11 mouse cellular contexts compared by ENCODE assay signal in genomic region chr17:48582486-48582990, GRCm38 (mm10).
A peak's percentile ranks its signal among the peaks of the same experiment; 100 is the strongest.
DNase-seq lines count a peak whose midpoint lies in the region; ATAC-seq lines count a peak whose summit lies in the region.
"Had no signal": no experiment of that assay in that cellular context is flagged by ENCODE, and none has a peak within 500 bp of the region (broad histone marks: within the 10 kb centered on the region; RNA-seq: fewer than 3 reads in every experiment).

No protein-coding gene starts in this region.

- no peak overlapping the region for H3K4me3 ChIP-seq in hindbrain, embryonic 11.5 days (ENCODE audit: low read depth, low read length)
- H3K4me3 ChIP-seq in hindbrain, embryonic 10.5 days, result no peak overlapping the region
- H3K4me3 ChIP-seq in embryonic facial prominence, embryonic 12.5 days, result no peak overlapping the region; the same call in 1 of the 2 replicates
- peak overlapping the region; percentile 17 for H3K4me3 ChIP-seq in hindbrain, embryonic 16.5 days (ENCODE audit: low read length)
- no peak overlapping the region for H3K4me3 ChIP-seq in neural tube, embryonic 12.5 days

- H3K27ac ChIP-seq in hindbrain, embryonic 11.5 days (ENCODE audit: low read depth, low read length), result no peak overlapping the region
- H3K27ac ChIP-seq in hindbrain, embryonic 10.5 days, result no peak overlapping the region
- no peak overlapping the region for H3K27ac ChIP-seq in embryonic facial prominence, embryonic 12.5 days
- H3K27ac ChIP-seq in hindbrain, embryonic 16.5 days (ENCODE audit: low read depth, low read length), result no peak overlapping the region
- H3K27ac ChIP-seq in neural tube, embryonic 12.5 days, result no peak overlapping the region

- no peak for ATAC-seq in hindbrain, embryonic 11.5 days (ENCODE audit: low FRiP score)
- ATAC-seq in embryonic facial prominence, embryonic 12.5 days (ENCODE audit: insufficient number of reproducible peaks, insufficient read depth, low FRiP score, low TSS enrichment), result no peak
- 0 out of 2 replicates have a peak, but pooled peaks have one; percentile 48 for ATAC-seq in hindbrain, embryonic 16.5 days
- ATAC-seq in neural tube, embryonic 12.5 days (ENCODE audit: low FRiP score, low read depth), result no peak
- ATAC-seq: CD4-positive, CD25-positive, alpha-beta regulatory T cell, adult 4 months had no signal

- no peak overlapping the region for H3K9ac ChIP-seq in hindbrain, embryonic 11.5 days (ENCODE audit: low read depth, low read length)
- no peak overlapping the region for H3K9ac ChIP-seq in embryonic facial prominence, embryonic 12.5 days
- no peak overlapping the region for H3K9ac ChIP-seq in hindbrain, embryonic 16.5 days (ENCODE audit: low read depth, low read length)
- H3K9ac ChIP-seq in neural tube, embryonic 12.5 days, result no peak overlapping the region

- H3K27me3 ChIP-seq in hindbrain, embryonic 11.5 days (ENCODE audit: control insufficient read depth, insufficient read depth, low read length), result no peaks in the 10 kb centered on the region
- no peaks in the 10 kb centered on the region for H3K27me3 ChIP-seq in hindbrain, embryonic 10.5 days (ENCODE audit: insufficient read depth, poor library complexity, severe bottlenecking)
- no peaks in the 10 kb centered on the region for H3K27me3 ChIP-seq in embryonic facial prominence, embryonic 12.5 days
- H3K27me3 ChIP-seq in hindbrain, embryonic 16.5 days (replicated peaks; ENCODE audit: control insufficient read depth, insufficient read depth, low read length), result no peaks in the 10 kb centered on the region
- H3K27me3 ChIP-seq in neural tube, embryonic 12.5 days (replicated peaks), result no peaks in the 10 kb centered on the region

- no peaks in the 10 kb centered on the region for H3K4me1 ChIP-seq in hindbrain, embryonic 11.5 days (replicated peaks; ENCODE audit: control insufficient read depth, insufficient read depth, low read length)
- H3K4me1 ChIP-seq in hindbrain, embryonic 10.5 days (replicated peaks), result peaks cover 6% of the 10 kb centered on the region; the same call in 1 of the 2 replicates
- H3K4me1 ChIP-seq in embryonic facial prominence, embryonic 12.5 days, result no peaks in the 10 kb centered on the region; the same call in 1 of the 2 replicates
- H3K4me1 ChIP-seq in hindbrain, embryonic 16.5 days (ENCODE audit: control insufficient read depth, insufficient read depth, low read depth, low read length), result no peaks in the 10 kb centered on the region; the same call in 1 of the 2 replicates
- H3K4me1 ChIP-seq in neural tube, embryonic 12.5 days, result 0 out of 2 replicates have a peak, but pooled peaks cover 4% of the 10 kb centered on the region

- H3K4me2 ChIP-seq in hindbrain, embryonic 11.5 days (replicated peaks; ENCODE audit: low read depth, low read length), result no peak overlapping the region; the same call in 1 of the 2 replicates
- peak overlapping the region; percentile 28 for H3K4me2 ChIP-seq in embryonic facial prominence, embryonic 12.5 days (replicated peaks)
- peak overlapping the region; percentile 43 for H3K4me2 ChIP-seq in hindbrain, embryonic 16.5 days (ENCODE audit: low read length)
- H3K4me2 ChIP-seq in neural tube, embryonic 12.5 days (replicated peaks), result peak overlapping the region; percentile 42

- peak; percentile 31 for DNase-seq in hindbrain, embryonic 11.5 days (ENCODE audit: low spot score)
- no peak for DNase-seq in hindbrain, embryonic 10.5 days (ENCODE audit: low spot score)
- no peak for DNase-seq in cerebellum, adult 11-12 months
- no peak for DNase-seq in c-Kit-positive CD71-positive TER-119-positive erythroid progenitor cells, embryonic 14.5 days (ENCODE audit: low spot score)
- no peak for DNase-seq in thymus, adult 18-20 months
- DNase-seq: cerebellum, adult 9-10 months; kidney, adult 11 months had no signal

- WGBS in hindbrain, embryonic 11.5 days, result 41% methylated on average over 14 of the region's 14 CpGs
- WGBS in hindbrain, embryonic 10.5 days, result 48% methylated on average over 14 of the region's 14 CpGs
- 51% methylated on average over 14 of the region's 14 CpGs for WGBS in embryonic facial prominence, embryonic 12.5 days
- WGBS in hindbrain, embryonic 16.5 days, result 40% methylated on average over 14 of the region's 14 CpGs
- WGBS in neural tube, embryonic 12.5 days, result 47% methylated on average over 14 of the region's 14 CpGs

- no peaks in the 10 kb centered on the region for H3K36me3 ChIP-seq in hindbrain, embryonic 11.5 days (ENCODE audit: control insufficient read depth, insufficient read depth, low read length)
- no peaks in the 10 kb centered on the region for H3K36me3 ChIP-seq in hindbrain, embryonic 10.5 days
- no peaks in the 10 kb centered on the region for H3K36me3 ChIP-seq in embryonic facial prominence, embryonic 12.5 days
- H3K36me3 ChIP-seq in hindbrain, embryonic 16.5 days (ENCODE audit: control insufficient read depth, insufficient read depth, low read length), result no peaks in the 10 kb centered on the region
- no peaks in the 10 kb centered on the region for H3K36me3 ChIP-seq in neural tube, embryonic 12.5 days

- H3K9me3 ChIP-seq in hindbrain, embryonic 11.5 days (ENCODE audit: control insufficient read depth, low read length), result no peaks in the 10 kb centered on the region
- no peaks in the 10 kb centered on the region for H3K9me3 ChIP-seq in hindbrain, embryonic 10.5 days
- no peaks in the 10 kb centered on the region for H3K9me3 ChIP-seq in embryonic facial prominence, embryonic 12.5 days
- H3K9me3 ChIP-seq in hindbrain, embryonic 16.5 days (ENCODE audit: control insufficient read depth, low read length), result no peaks in the 10 kb centered on the region
- no peaks in the 10 kb centered on the region for H3K9me3 ChIP-seq in neural tube, embryonic 12.5 days
